Mouse (Mus musculus) urinary bladder, adult 18-20 months (tissue): Measurements from ENCODE around the gene Csrnp1.

Source experiments
- DNase-seq, 2 experiments: peaks; one replicate each; pipeline ENCODE4 v3.0.0; 2022; ENCODE audit warnings: low spot score in 2 of 2, mixed read lengths in 2 of 2

The Csrnp1 gene

DNA sequence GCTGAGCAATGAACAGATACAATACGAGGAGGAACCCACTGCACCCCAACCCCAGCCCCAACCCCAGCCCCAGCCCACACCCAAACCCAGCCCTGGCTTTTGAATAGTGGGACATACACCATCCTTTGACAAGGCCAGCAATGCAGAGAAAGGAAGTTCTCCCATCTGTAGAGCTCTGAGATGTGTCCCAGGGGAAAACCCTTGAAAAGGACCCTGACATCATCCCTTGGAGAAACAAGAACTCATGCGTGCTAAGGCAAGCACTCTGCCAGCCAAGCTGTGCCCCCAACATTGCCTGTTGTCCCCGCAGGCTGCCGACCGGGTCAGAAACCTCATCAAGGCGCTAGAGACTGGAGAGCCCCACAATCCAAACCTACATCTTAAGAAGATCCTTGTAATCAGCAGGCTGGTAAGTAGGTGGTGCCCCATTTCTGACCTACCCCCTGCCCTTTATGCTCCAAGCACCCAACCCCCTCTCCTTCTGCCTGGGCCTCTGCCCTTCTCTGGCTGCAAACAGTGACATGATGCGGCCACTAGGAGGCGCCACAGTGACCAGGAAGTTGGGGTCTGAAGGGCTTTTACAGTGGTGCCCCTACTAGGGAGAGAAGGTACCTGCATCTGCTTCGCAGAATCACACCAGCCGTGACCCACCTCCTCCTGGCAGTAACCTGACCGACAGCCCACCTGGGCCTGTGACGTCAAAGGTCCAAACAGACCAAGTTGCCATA is 39.1 kb downstream of the Csrnp1 start:
- DNase-seq = no peak

DNA sequence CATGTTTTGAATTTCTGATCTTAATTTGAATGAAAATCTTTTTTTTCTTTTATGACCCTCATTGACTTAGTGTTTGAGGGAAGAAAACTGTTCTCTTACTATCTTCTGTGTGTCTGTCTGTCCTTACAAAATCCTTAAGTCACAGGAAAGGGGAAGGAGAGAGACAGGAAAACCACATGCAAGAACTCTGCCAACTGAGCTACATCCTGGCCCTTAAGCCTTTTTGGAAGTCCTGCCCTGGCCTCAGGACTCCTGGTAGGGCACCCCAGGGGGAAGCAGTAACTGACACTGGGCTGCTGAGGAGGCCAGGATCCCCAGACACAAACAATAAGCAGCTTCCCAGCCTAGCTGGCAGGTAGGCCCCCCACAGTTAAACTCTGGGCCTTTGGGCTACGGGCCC is 41.1 kb downstream of the Csrnp1 start:
- DNase-seq = no peak

DNA sequence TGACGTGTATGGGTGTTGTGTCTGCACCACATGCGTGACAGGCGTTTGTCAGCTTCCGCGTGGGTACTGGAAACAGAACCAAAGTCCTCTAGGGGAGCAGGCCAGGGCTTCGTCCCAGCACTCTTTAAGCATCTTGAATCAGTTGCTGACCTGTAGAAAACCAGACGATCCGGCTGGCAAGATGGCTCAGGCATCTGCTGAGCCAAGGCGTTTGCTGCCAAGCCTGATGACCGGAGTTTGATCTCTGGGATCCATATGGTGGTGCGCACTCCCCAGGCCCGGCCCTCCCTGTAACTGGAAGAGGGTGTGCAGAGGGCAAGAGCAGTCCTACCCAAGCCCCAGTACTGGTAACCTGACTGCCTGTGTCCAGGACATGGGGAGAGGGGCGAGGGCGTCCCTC is 42.6 kb downstream of the Csrnp1 start:
- DNase-seq = no peak

DNA sequence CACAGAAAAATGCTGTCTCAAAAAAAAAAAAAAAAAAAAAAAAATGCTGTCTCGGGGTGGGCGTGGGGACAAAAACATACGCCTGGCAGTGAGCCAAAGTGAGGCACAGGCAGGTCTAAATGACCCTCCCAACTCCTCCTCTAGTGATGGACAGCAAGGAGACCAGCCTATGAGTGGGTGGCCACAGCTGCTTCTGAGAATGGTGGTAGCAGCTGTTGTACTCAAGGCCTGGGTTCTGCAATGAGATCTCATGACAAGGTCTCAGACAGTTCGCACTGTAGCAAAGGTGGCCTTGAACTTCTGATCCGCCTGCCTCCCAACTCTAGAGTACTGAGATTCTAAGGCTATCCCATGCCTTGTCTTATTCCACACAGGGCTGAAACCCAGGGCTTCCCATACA is 43.1 kb downstream of the Csrnp1 start:
- no peak for DNase-seq

DNA sequence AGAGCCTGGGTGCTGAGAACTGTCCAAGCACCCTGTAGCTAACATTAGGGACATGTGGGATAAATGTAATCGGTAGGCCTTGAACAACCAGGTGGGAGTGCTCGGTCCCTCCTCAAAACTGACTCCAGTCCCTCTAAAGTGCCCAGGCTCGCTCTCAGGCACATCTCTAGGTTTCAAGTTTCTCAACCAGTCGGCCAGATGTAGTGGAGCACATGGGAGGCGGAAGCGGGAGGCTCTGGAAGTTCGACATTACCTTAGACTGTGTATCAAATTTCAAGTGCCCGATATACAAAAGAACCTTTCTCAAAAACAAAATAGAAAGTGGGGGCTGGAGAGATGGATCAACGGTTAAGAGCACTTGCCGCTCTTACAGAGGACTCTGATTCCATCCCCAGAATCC is 44.8 kb downstream of the Csrnp1 start:
- DNase-seq = no peak

DNA sequence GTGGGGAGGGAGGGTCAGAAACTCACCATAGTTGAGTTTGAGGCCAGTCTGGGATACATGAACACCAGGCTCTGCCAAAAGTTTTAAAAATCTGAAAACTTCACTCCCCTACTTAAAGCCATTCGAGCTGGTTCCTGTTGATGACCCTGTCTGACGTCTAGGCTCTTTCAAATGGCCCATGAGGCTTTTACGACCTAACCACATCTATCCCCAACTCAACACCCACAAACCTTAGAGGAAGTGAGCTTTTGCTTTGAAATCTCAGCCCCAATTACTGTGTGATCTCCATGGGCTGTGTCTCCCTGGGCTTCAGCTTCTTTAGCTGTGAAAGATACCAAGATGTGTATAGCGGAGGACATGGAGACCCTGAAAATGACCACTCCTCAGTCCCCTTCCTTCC is 46.0 kb downstream of the Csrnp1 start:
- no peak for DNase-seq

DNA sequence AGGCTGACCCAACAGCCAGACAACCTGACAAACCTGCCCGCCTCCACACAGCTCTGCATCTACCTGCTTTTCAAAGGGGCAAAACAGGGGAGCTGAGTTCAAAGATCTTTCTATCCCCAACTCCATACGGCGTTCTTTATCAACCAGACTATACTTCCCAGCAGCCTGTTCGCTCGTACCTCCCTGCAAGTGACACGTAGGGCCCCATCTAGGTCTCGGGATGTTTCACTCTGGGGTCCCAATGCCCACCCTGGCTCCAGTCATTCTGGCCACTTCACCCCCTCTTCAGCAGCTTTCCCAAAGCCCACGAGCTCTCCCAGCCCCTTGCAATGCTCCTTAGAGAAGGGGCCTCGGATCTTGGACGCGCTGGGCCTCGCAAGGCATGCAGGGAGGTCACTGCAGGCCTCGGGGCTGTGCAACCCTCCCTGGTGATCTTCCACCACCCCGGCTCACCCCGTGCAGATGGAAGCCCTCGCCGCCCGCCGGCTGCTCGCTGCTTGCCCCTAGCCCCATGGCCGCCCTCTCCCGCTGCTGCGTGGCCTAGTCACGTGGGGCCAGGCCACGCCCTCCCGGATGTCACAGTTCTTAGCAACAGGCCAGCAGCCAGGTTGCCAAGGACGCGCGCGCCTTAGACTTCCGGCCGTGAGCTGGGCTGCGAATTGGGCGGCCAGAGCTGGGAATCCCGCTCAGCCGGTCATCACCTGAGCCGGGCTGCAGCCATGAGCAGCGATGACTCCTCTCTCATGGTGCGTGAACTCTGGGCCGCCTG is 47.3 kb downstream of the Csrnp1 start, which contains the start of the genes Gorasp1 and Ttc21a:
Gene Gorasp1 (minus strand): TSS at position 561 of the 769 bp plus-strand sequence.
Gene Ttc21a (plus strand): TSS at position 602 of the 769 bp plus-strand sequence.
- peak; percentile 92 to 94 for DNase-seq

DNA sequence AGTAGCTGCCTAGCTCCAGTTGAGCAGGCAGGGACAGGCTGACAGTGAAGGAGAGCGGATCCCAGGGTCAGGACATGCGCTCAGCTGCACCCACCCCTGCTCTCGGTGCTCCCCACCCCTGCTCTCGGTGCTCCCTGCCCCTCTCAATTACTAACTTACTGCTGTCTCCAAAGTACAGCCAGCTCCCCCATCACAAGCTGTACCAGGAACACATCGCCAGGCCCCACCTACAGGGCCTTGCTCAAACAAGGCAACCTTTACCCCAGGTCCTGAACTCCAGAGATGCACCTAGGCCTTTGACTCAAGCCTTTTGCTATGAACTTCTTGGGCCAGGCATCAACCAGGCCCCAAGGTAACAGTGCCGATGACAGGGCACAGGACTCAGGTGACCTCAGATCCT is 50.8 kb downstream of the Csrnp1 start:
- DNase-seq = no peak

DNA sequence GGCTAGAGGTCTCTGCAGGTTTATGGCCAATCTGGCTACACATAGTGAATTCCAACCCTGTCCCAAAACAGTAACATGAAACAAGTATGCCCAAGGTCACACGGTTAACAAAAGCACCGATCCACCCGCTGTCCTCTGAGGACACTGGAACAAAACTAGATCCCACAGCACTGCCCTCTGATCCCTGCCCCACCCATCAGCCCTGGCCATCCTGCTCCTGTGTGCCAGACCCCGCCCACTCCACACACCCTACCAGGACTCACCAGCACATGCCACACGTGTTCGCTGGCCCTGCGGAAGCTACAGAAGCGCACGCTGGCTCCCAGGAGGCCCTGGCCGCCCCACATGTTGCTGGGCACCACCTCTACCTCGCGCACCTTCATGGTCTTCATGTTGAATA is 52.1 kb downstream of the Csrnp1 start:
- DNase-seq = peak; percentile 45 to 56

DNA sequence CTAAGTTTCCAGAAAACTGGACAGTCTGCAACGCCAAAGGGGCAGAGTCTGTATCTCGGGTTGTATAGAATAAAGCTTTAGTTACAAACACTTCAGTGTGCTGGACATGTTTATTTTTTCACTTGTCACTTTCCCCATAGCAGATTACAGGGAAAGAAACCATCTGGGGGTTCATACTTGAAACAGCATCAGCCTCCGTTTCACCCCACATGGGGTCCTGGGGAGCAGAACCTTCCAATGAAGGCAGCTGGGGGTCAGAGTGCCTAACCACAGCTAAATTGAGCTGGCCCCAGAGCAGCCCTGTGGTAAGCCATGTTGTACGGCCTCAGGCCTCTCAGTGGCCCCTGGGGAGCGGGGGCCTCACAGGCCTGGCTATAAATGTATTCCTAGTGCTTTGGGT is 58.0 kb downstream of the Csrnp1 start:
- no peak for DNase-seq

DNA sequence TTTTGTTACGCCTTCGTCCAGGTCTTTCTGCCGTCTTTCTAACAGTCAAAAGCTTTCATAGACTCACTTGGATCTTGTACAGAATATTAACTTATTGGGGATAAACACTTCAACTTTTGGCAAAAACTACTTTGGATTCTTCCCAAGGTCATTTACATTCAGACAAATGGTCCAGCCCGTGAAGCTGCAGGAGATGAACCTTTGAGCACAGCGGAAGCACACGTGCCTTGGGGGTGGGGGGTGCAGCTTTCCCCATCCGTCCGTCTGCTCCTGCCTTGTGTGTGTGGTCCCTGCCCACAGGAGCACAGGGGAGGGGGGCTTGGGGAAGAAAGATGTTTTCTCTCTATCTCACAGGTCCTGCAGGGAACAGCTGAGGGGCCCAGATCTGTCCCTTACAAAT is 58.7 kb downstream of the Csrnp1 start:
- DNase-seq = no peak

DNA sequence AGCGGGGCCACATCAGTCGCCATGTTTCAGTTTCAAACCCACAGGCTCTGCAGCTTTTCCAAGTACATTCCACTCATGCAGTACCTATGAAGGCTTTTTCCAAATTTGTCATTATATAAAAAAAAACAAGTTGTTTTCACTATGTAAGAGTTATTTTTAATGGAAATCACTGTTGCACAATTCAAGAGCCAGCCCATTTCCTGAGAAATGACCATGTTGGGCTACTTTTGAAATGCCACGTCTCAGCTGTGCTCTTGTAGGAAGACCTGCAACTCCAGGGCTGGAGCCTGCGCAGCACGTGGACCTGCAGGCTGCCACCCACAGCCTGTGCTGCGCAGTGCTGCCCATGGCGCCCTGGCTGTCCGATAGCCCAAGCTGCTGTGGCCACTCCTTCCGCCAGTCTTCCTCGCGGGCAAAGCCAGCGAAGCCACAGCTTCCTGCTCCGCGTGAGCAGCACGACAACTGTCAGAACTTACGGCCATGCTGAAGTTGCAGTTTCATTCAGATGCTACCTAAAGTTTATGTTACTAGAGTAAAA is 59.3 kb downstream of the Csrnp1 start:
- DNase-seq = no peak

DNA sequence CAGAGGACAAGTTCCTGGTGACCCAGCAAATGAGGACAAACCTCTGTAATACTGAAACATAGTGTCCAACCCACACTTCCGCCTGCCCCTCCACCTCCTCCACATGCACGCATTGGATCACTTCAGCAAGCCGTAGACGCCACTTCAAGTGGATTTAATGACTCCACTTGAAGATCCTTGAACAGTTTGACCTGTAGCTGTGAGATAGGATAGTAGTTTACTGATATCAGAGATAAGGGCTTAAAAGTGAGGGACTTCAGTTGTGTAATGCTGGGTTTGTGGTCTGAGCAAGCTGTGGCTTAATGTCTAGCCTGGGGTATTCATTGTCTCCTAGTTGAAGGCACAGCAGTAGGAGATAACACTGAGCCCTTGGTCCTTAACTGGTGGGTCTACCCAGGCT is 61.0 kb downstream of the Csrnp1 start:
- no peak for DNase-seq
